Mouse (Mus musculus): ENCODE results near the gene Rbm14. TPM values are rescaled to one million over a fixed set of nuclear protein-coding genes. Genes with fewer than 3 reads are reported as not detected.
A peak's percentile ranks its signal among the peaks of the same experiment; 100 is the strongest.

The Rbm14 gene
- total and polyA plus RNA-seq, 2 experiments from 2014 or later: 21.2 to 25.3 TPM

DNA sequence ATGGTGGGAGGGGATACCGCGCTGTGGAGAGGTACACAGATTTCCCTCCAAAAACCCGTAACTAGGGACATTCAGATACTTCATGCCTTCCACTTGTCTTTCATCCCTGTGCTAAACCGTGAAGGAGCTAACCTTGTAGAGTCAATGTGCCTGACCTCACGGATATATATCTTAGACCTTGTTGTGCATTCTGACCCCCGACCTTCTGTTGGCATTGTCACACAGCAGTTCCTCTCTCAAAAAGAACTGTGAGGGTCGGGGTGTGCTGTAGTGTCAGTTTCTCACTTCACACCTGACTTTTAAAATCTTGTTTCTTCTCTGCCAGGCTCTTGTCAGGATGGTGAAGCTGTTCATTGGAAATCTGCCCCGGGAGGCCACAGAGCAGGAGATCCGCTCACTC is 54.5 kb downstream of the Rbm14 start:
- peak overlapping the region; percentile 71 for H3K4me2 ChIP-seq (ENCODE audit: low read depth, low read length)
- no peak for ATAC-seq (ENCODE audit: insufficient read depth, low read depth)
- peak overlapping the region; percentile 58 for H3K9ac ChIP-seq (replicated peaks; ENCODE audit: low read depth, low read length)
- WGBS: 2% methylated on average over 9 of the region's 9 CpGs
- peaks cover 21% of the 10 kb centered on the region for H3K36me3 ChIP-seq (replicated peaks; ENCODE audit: control insufficient read depth, insufficient read depth, low read length)
- H3K9me3 ChIP-seq (replicated peaks; ENCODE audit: control insufficient read depth, low read length): no peaks in the 10 kb centered on the region
- H3K27me3 ChIP-seq (ENCODE audit: control insufficient read depth, insufficient read depth, low read length): no peaks in the 10 kb centered on the region
- peak overlapping the region; percentile 82 for H3K27ac ChIP-seq (ENCODE audit: low read depth)
- peaks cover 14% of the 10 kb centered on the region for H3K4me1 ChIP-seq (ENCODE audit: control insufficient read depth, insufficient read depth)
- peak overlapping the region; percentile 66 for H3K4me3 ChIP-seq (ENCODE audit: low read depth, low read length)
- TF ChIP-seq CTCF (IDR thresholded peaks at IDR 0.05; ENCODE audit: low read depth) (no peak), EP300 (IDR thresholded peaks at IDR 0.05; ENCODE audit: low read depth) (no peak)
- DNase-seq (ENCODE audit: low spot score): no peak

GRCm38 (mm10) chr19:4756193-4756911 is 55.1 kb downstream of the Rbm14 start, which contains the start of gene Rbm4b:
Gene Rbm4b (plus strand): TSS chr19:4756497.
- WGBS: under 1% methylated on average over 63 of the region's 65 CpGs
- H3K4me1 ChIP-seq (ENCODE audit: control insufficient read depth, insufficient read depth): peaks cover 14% of the 10 kb centered on the region
- peak; percentile 98 for ATAC-seq (ENCODE audit: insufficient read depth, low read depth)

GRCm38 (mm10) chr19:4755565-4756192 is 55.8 kb downstream of the Rbm14 start:
- no peak for TF ChIP-seq EP300 (IDR thresholded peaks at IDR 0.05; ENCODE audit: low read depth)
- TF ChIP-seq CTCF (IDR thresholded peaks at IDR 0.05; ENCODE audit: low read depth): peak; percentile 97

More at GRCm38 (mm10) chr19:4756193-4756911, 55.1 kb downstream of the Rbm14 start, which contains the start of gene Rbm4b:
- TF ChIP-seq EP300 (IDR thresholded peaks at IDR 0.05; ENCODE audit: low read depth) (peak; percentile 83; the same call in 1 of the 2 replicates), CTCF (IDR thresholded peaks at IDR 0.05; ENCODE audit: low read depth) (no peak)
- peaks cover 17% of the 10 kb centered on the region for H3K36me3 ChIP-seq (replicated peaks; ENCODE audit: control insufficient read depth, insufficient read depth, low read length)
- peak within 1 kb of the TSS; percentile 58 for H3K9ac ChIP-seq (replicated peaks; ENCODE audit: low read depth, low read length)
- H3K27me3 ChIP-seq (ENCODE audit: control insufficient read depth, insufficient read depth, low read length): no peaks in the 10 kb centered on the region
- DNase-seq (ENCODE audit: low spot score): peak; percentile 95
- H3K27ac ChIP-seq (ENCODE audit: low read depth): peak within 1 kb of the TSS; percentile 82
- no peaks in the 10 kb centered on the region for H3K9me3 ChIP-seq (replicated peaks; ENCODE audit: control insufficient read depth, low read length)
- peak within 1 kb of the TSS; percentile 66 for H3K4me3 ChIP-seq (ENCODE audit: low read depth, low read length)
- peak within 1 kb of the TSS; percentile 71 for H3K4me2 ChIP-seq (ENCODE audit: low read depth, low read length)

More at GRCm38 (mm10) chr19:4755565-4756192, 55.8 kb downstream of the Rbm14 start:
- WGBS: under 1% methylated on average over 10 of the region's 10 CpGs
- H3K27me3 ChIP-seq (ENCODE audit: control insufficient read depth, insufficient read depth, low read length): no peaks in the 10 kb centered on the region
- DNase-seq (ENCODE audit: low spot score) (peak; percentile 89), ATAC-seq (ENCODE audit: insufficient read depth, low read depth) (peak; percentile 76)
- peak overlapping the region; percentile 71 for H3K4me2 ChIP-seq (ENCODE audit: low read depth, low read length)
- peak overlapping the region; percentile 66 for H3K4me3 ChIP-seq (ENCODE audit: low read depth, low read length)
- H3K27ac ChIP-seq (ENCODE audit: low read depth): peak overlapping the region; percentile 82
- H3K4me1 ChIP-seq (ENCODE audit: control insufficient read depth, insufficient read depth): peaks cover 14% of the 10 kb centered on the region
- H3K9ac ChIP-seq (replicated peaks; ENCODE audit: low read depth, low read length): peak overlapping the region; percentile 58
- peaks cover 12% of the 10 kb centered on the region for H3K36me3 ChIP-seq (replicated peaks; ENCODE audit: control insufficient read depth, insufficient read depth, low read length)
- no peaks in the 10 kb centered on the region for H3K9me3 ChIP-seq (replicated peaks; ENCODE audit: control insufficient read depth, low read length)

Other genes starting within 250 kb of the Rbm14 start
- 32.2 and 45.8 TPM in 2 replicates for gene Lrfn4, start 196.0 kb downstream of the Rbm14 start, total RNA-seq (2014; rRNA removed; ENCODE audit: low replicate concordance)
- gene Lrfn4, start 196.0 kb downstream of the Rbm14 start, polyA plus RNA-seq (2015; fragmentation: Nextera tagmentation; extraction: Ambion mirVana): 1.7 and 1.9 TPM in 2 replicates
- 60.6 and 64.6 TPM in 2 replicates for gene Rce1, start 186.0 kb downstream of the Rbm14 start, total RNA-seq (2014; rRNA removed; ENCODE audit: low replicate concordance)
- 24.8 and 25.6 TPM in 2 replicates for gene Rce1, start 186.0 kb downstream of the Rbm14 start, polyA plus RNA-seq (2015; fragmentation: Nextera tagmentation; extraction: Ambion mirVana)
- 0.43 TPM in 1 of 2 replicates, not detected in the other for gene Gm960, start 113.0 kb downstream of the Rbm14 start, total RNA-seq (2014; rRNA removed; ENCODE audit: low replicate concordance)
- 0.54 and 1.6 TPM in 2 replicates for gene Gm960, start 113.0 kb downstream of the Rbm14 start, polyA plus RNA-seq (2015; fragmentation: Nextera tagmentation; extraction: Ambion mirVana)
- gene Sptbn2, start 100.5 kb downstream of the Rbm14 start, total RNA-seq (2014; rRNA removed; ENCODE audit: low replicate concordance): 0.04 TPM in 2 replicates
- gene Sptbn2, start 100.5 kb downstream of the Rbm14 start, polyA plus RNA-seq (2015; fragmentation: Nextera tagmentation; extraction: Ambion mirVana): 0.05 and 0.12 TPM in 2 replicates
- gene Rbm4b, start 55.1 kb downstream of the Rbm14 start, total RNA-seq (2014; rRNA removed; ENCODE audit: low replicate concordance): 9.3 and 30.2 TPM in 2 replicates
- 20.3 and 22.5 TPM in 2 replicates for gene Rbm4b, start 55.1 kb downstream of the Rbm14 start, polyA plus RNA-seq (2015; fragmentation: Nextera tagmentation; extraction: Ambion mirVana)
- 63.4 and 75.1 TPM in 2 replicates for gene Rbm4, start 17.7 kb downstream of the Rbm14 start, total RNA-seq (2014; rRNA removed; ENCODE audit: low replicate concordance)
- gene Rbm4, start 17.7 kb downstream of the Rbm14 start, polyA plus RNA-seq (2015; fragmentation: Nextera tagmentation; extraction: Ambion mirVana): 40.8 and 43.9 TPM in 2 replicates
- gene Gm21992, start within 50 bp of the Rbm14 start, total RNA-seq (2014; rRNA removed; ENCODE audit: low replicate concordance): 3.7 and 12.4 TPM in 2 replicates
- 17.6 and 21.6 TPM in 2 replicates for gene Gm21992, start within 50 bp of the Rbm14 start, polyA plus RNA-seq (2015; fragmentation: Nextera tagmentation; extraction: Ambion mirVana)
- gene Ccs, start 27.7 kb upstream of the Rbm14 start, total RNA-seq (2014; rRNA removed; ENCODE audit: low replicate concordance): 23.2 and 58.6 TPM in 2 replicates
- 41.8 and 42.1 TPM in 2 replicates for gene Ccs, start 27.7 kb upstream of the Rbm14 start, polyA plus RNA-seq (2015; fragmentation: Nextera tagmentation; extraction: Ambion mirVana)
- gene Ccdc87, start 27.7 kb upstream of the Rbm14 start, total RNA-seq (2014; rRNA removed; ENCODE audit: low replicate concordance): not detected in 2 replicates
- 0.08 and 0.10 TPM in 2 replicates for gene Ccdc87, start 27.7 kb upstream of the Rbm14 start, polyA plus RNA-seq (2015; fragmentation: Nextera tagmentation; extraction: Ambion mirVana)
- gene Ctsf, start 43.5 kb upstream of the Rbm14 start, total RNA-seq (2014; rRNA removed; ENCODE audit: low replicate concordance): 49.5 and 56.8 TPM in 2 replicates
- gene Ctsf, start 43.5 kb upstream of the Rbm14 start, polyA plus RNA-seq (2015; fragmentation: Nextera tagmentation; extraction: Ambion mirVana): 39.7 and 43.6 TPM in 2 replicates
- 0.95 and 1.2 TPM in 2 replicates for gene Actn3, start 66.3 kb upstream of the Rbm14 start, total RNA-seq (2014; rRNA removed; ENCODE audit: low replicate concordance)
- 0.72 and 0.78 TPM in 2 replicates for gene Actn3, start 66.3 kb upstream of the Rbm14 start, polyA plus RNA-seq (2015; fragmentation: Nextera tagmentation; extraction: Ambion mirVana)
- gene Zdhhc24, start 67.0 kb upstream of the Rbm14 start, total RNA-seq (2014; rRNA removed; ENCODE audit: low replicate concordance): 8.7 and 11.6 TPM in 2 replicates
- gene Zdhhc24, start 67.0 kb upstream of the Rbm14 start, polyA plus RNA-seq (2015; fragmentation: Nextera tagmentation; extraction: Ambion mirVana): 5.9 TPM in 2 replicates
- gene Bbs1, start 95.0 kb upstream of the Rbm14 start, total RNA-seq (2014; rRNA removed; ENCODE audit: low replicate concordance): 5.4 and 5.8 TPM in 2 replicates
- gene Bbs1, start 95.0 kb upstream of the Rbm14 start, polyA plus RNA-seq (2015; fragmentation: Nextera tagmentation; extraction: Ambion mirVana): 1.1 and 1.4 TPM in 2 replicates
- gene Dpp3, start 116.7 kb upstream of the Rbm14 start, total RNA-seq (2014; rRNA removed; ENCODE audit: low replicate concordance): 60.1 and 116 TPM in 2 replicates
- gene Dpp3, start 116.7 kb upstream of the Rbm14 start, polyA plus RNA-seq (2015; fragmentation: Nextera tagmentation; extraction: Ambion mirVana): 40.8 and 44.3 TPM in 2 replicates
- gene Peli3, start 131.5 kb upstream of the Rbm14 start, total RNA-seq (2014; rRNA removed; ENCODE audit: low replicate concordance): 0.76 TPM in 1 of 2 replicates, not detected in the other
- gene Peli3, start 131.5 kb upstream of the Rbm14 start, polyA plus RNA-seq (2015; fragmentation: Nextera tagmentation; extraction: Ambion mirVana): 0.27 and 0.31 TPM in 2 replicates
- 35.0 and 61.4 TPM in 2 replicates for gene Mrpl11, start 150.5 kb upstream of the Rbm14 start, total RNA-seq (2014; rRNA removed; ENCODE audit: low replicate concordance)
- 128 and 131 TPM in 2 replicates for gene Mrpl11, start 150.5 kb upstream of the Rbm14 start, polyA plus RNA-seq (2015; fragmentation: Nextera tagmentation; extraction: Ambion mirVana)
- gene Npas4, start 178.7 kb upstream of the Rbm14 start, total RNA-seq (2014; rRNA removed; ENCODE audit: low replicate concordance): 0.15 TPM in 1 of 2 replicates, not detected in the other
- gene Npas4, start 178.7 kb upstream of the Rbm14 start, polyA plus RNA-seq (2015; fragmentation: Nextera tagmentation; extraction: Ambion mirVana): 0.03 TPM in 1 of 2 replicates, not detected in the other
- 13.8 and 17.3 TPM in 2 replicates for gene Slc29a2, start 212.2 kb upstream of the Rbm14 start, total RNA-seq (2014; rRNA removed; ENCODE audit: low replicate concordance)
- 11.5 and 11.7 TPM in 2 replicates for gene Slc29a2, start 212.2 kb upstream of the Rbm14 start, polyA plus RNA-seq (2015; fragmentation: Nextera tagmentation; extraction: Ambion mirVana)
- gene B4gat1, start 227.2 kb upstream of the Rbm14 start, total RNA-seq (2014; rRNA removed; ENCODE audit: low replicate concordance): 46.2 and 58.3 TPM in 2 replicates
- 47.4 and 48.2 TPM in 2 replicates for gene B4gat1, start 227.2 kb upstream of the Rbm14 start, polyA plus RNA-seq (2015; fragmentation: Nextera tagmentation; extraction: Ambion mirVana)
- 1.7 TPM in 1 of 2 replicates, not detected in the other for gene AC124502.3, start 227.3 kb upstream of the Rbm14 start, total RNA-seq (2014; rRNA removed; ENCODE audit: low replicate concordance)
- gene AC124502.3, start 227.3 kb upstream of the Rbm14 start, polyA plus RNA-seq (2015; fragmentation: Nextera tagmentation; extraction: Ambion mirVana): 0.97 and 1.4 TPM in 2 replicates
- 1.9 and 13.6 TPM in 2 replicates for gene Brms1, start 229.7 kb upstream of the Rbm14 start, total RNA-seq (2014; rRNA removed; ENCODE audit: low replicate concordance)
- 20.0 and 20.4 TPM in 2 replicates for gene Brms1, start 229.7 kb upstream of the Rbm14 start, polyA plus RNA-seq (2015; fragmentation: Nextera tagmentation; extraction: Ambion mirVana)
- gene Rin1, start 238.8 kb upstream of the Rbm14 start, total RNA-seq (2014; rRNA removed; ENCODE audit: low replicate concordance): 3.1 and 3.2 TPM in 2 replicates
- 0.97 and 1.3 TPM in 2 replicates for gene Rin1, start 238.8 kb upstream of the Rbm14 start, polyA plus RNA-seq (2015; fragmentation: Nextera tagmentation; extraction: Ambion mirVana)

All from heart, postnatal 0 days (tissue).